Mouse (Mus musculus) brain, embryonic 18.5 days (tissue): ENCODE results near the gene Ccnl2.

Experiments
- DNase-seq: peaks from one replicate; pipeline ENCODE4 v3.0.0-alpha.2; 2012; ENCODE audit warnings: low read depth, low spot score

Gene Ccnl2

DNA sequence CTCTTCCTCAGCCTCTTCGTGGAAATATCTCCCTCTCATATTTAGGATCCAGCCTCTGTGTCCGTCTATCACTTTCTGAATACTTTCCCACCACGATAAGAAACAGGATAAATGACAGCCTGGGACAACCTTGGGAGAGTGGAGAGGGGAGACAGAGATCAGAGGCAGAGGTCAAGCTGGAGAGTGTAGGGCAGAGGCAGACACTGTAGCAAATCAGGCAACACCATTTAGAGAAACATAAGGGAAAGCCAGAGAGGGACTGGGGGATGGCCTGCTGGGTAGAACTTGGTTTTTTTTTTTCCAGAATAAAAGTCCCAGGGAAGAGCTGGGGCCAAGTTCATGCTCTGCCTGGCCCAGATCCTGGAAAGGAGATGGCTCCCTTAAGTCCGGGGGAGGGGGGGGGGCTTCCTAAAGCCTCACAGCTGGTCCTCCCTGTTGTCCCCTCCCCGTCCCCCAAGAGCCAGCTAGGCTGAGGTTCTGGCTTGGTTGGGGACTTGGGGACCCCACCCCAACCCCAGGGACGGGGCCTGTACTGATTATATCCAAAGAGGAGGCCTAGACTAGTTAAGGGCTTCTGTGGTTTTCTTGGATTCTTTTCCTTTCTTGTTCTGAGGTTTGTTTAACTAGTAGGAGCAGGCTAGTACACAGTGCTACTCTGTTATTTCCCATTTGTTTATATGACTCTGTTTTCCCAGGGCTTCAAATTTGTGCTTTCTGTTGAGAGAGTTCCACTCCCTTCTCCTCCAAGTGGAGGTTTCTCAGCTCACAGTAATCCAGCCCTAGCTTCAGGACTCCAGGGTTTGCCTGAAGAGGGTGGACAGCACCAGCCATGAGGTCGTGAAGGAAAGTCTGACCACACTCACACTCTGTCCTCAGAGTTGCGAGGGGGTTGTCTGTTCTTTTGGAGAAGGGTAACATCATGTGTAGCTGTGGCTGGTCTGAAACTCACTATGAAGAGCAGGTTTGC is 26.2 kb downstream of the Ccnl2 start:
- no peak for DNase-seq

- no peak for DNase-seq
Observed at GRCm38 (mm10) chr4:155839483-155839910, 27.2 kb downstream of the Ccnl2 start, which contains the start of gene Mxra8. TSS of gene Mxra8 (plus strand) at chr4:155839680.

DNA sequence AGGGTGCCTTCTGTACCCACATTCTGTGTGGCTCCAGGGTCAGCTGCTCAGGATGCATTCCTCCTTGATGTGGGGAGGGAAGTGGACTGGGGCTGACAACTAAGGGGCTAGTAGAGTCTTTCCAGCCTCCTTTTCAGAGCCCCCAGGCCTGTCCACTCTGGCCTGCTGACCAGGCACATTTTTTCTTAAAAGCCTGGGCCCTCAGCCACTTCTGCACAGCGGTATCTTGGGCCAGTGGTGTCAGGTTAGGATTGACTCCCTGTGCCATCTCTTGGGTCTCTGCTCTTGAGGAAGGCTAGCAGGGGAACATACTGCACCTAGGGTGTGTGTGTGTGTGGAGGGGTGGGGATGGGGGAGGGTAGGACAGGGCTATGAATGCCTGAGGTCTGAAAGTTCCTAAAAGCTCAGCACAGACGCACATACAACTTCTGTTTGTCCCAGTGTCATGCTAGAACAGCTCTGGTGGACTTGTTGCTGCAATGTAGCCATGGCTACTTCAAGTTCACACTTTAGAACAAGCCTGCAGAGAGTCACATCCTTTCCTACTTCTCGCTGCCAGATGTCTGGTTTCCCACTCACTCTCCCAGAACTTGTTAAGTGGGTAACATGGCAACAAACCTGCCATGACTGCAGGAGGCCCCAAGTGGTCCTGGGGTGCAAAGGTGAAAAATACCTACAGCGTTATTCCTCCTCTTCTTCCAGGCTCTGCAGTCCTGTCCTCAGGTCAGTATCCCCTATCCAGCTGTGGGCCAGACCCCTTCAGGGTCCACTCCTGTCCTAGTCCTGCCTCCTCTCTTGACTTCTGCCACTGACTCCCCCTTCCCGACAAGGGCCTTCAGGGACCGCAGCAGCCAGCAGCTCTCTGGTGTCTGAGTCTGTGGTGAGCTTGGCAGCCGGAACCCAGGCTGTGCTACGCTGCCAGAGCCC is 28.1 kb downstream of the Ccnl2 start:
- DNase-seq, result no peak

DNA sequence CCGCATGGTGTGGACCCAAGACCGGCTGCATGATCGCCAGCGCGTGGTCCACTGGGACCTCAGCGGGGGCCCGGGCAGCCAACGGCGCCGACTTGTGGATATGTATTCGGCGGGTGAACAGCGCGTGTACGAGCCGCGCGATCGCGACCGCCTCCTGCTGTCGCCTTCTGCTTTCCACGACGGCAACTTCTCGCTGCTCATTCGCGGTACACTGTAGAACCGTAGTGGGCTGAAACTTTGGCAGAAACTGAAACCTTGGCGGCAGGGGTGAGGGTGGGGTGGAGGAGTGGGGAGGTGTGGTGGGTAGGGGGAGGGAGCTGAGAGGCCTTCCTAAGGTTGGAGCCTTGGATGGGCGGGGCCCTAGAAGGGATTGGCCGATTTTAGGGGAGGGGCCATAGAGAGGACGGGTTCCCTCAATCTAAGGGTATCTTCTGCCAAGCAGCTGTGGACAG is 28.7 kb downstream of the Ccnl2 start:
- no peak for DNase-seq

- DNase-seq, result no peak
Observed at GRCm38 (mm10) chr4:155841651-155842270, 29.5 kb downstream of the Ccnl2 start.

DNA sequence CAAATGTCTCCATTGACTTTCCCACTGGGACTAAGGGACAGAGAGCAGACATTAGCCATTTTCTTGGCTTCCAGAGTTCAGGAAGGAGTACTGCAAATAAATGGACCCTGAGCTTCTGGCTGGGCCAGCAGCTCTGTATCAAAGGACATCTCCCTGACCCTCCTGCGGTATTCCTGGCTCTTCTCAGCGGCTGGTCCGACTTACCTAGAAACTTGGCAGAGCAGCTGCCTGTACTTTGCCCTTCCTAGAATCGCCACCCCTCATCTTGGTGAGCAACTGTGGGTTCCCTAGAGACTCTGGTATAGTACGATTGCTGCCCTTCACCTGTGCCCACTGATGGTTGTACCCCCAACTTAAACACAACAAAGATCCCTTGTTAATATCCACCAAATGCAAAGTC is 30.9 kb downstream of the Ccnl2 start:
- DNase-seq, result no peak

DNA sequence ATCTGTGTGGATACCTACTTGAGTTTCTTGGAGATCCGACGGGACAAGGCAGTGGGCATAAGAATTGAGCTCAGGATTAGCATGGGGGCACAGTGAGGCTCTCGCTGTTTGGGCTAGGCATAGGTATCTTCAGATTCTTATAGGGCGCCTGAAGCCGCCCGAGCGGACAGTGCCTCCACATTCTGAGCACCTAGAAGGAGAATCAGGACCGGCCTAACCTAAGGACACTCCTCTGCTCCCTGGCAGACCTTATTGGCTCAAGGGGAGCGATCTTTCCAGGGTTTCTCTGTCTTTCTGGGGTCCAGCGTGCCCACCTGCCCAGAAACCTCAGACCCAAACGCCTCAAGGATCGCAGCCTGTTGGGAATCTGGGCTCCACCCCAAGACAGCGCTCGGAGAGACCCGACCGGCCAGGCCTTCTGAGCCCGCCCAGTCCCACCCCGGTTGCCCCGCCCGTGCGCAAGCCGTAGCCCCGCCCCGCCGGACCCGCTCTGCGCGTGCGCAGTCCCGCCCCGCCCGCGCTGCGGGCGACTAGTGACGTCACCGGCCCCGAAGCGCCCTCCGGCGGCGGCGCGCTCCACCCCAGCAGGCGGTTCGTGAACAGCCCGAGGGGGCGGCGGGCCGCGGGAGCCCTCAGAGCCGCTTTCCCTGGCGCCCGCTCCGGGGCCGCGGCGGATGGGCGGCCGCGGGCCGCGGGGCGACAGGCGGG is 34.7 kb downstream of the Ccnl2 start, which contains the start of gene Dvl1:
Dvl1 (plus strand) TSS at position 532 of the 708 bp plus-strand sequence.
- peak; percentile 73 for DNase-seq

- DNase-seq, result no peak
Observed at GRCm38 (mm10) chr4:155847591-155848352, 35.5 kb downstream of the Ccnl2 start.

GRCm38 (mm10) chr4:155848434-155849095 is 36.3 kb downstream of the Ccnl2 start:
- no peak for DNase-seq

- DNase-seq, result no peak
Observed at GRCm38 (mm10) chr4:155849391-155849790, 37.1 kb downstream of the Ccnl2 start.

- no peak for DNase-seq
Observed at GRCm38 (mm10) chr4:155849792-155850451, 37.6 kb downstream of the Ccnl2 start.

DNA sequence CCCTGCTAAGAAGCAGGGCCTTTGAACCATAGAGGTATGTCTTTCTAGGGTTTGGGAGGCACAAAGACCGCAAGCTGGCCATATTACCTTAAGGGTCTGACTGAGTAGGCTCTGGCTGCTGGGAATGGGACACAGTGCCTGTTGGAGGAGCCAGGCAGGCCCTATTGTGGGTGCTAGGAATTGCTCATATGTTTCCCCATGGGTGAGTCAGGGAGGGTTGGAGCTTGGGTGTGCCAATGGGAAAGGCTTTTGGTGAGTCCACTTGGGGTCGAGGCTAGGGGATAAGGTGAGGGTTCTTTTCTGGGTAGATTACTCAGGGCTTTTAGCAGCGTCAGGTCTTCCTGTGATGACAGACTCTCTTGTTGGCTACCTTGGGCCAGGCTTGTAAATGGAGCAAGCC is 39.1 kb downstream of the Ccnl2 start:
- no peak for DNase-seq

GRCm38 (mm10) chr4:155851951-155852411 is 39.7 kb downstream of the Ccnl2 start:
- DNase-seq, result no peak

GRCm38 (mm10) chr4:155853421-155853820 is 41.1 kb downstream of the Ccnl2 start:
- DNase-seq, result no peak

DNA sequence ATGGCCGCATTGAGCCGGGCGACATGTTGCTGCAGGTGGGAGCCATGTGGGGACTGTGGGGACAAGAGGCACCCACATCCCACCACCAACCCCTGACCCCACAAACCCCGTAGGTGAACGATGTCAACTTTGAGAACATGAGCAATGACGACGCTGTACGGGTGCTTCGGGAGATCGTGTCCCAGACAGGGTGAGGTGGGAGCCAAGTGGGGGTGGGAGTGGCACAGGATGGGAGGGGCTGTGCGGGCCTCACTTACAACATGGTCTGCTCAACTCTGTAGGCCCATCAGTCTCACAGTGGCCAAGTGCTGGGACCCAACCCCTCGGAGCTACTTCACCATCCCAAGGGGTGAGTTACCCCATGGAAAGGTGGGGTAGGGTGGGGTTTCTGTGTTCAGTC is 42.7 kb downstream of the Ccnl2 start:
- no peak for DNase-seq

GRCm38 (mm10) chr4:155856071-155856470 is 43.8 kb downstream of the Ccnl2 start:
- DNase-seq, result no peak

DNA sequence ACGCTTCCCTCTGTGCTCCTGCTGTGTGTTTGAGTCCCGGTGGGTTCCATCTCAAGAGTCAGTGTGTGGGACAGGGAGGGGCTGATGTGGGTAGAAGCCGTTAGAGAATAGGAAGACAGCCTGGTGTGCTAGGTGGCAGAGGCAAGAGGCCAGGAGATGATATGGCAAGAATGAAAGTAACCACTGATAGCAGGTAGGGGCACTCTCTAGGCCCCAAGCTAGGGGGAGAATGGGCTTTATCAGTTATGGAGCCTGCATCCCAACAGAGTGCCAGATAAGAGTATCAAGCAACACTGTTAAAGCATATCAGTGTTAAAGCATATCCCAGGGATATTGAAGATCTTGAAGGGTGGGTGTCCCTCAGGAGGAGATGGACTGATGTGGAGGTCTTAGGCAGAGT is 44.6 kb downstream of the Ccnl2 start:
- no peak for DNase-seq

DNA sequence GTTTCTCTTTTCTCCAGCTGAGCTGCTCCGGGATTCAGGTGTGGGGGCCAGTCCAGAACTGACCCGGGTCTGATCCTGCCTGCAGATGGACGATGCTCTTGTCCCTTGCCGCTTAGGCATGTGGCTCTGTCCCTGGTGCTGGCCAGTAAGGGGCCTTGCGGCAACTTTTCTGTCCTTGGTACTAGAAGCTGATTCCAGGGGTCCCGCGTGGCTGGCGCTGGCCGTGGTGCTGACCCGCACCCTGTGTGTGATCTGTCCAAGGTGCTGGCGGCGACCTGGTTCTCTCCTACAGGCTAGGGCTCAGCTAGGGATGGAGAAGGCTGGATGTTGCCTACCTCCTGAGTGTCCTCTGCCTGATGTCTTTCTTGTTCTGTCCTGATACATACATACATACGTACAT is 47.0 kb downstream of the Ccnl2 start:
- DNase-seq, result no peak

GRCm38 (mm10) chr4:155861787-155862186 is 49.5 kb downstream of the Ccnl2 start:
- DNase-seq, result no peak
